Mouse (Mus musculus): Measurements from ENCODE around the gene Psmd13.

- peak; percentile 87 for TF ChIP-seq CTCF (IDR thresholded peaks at IDR 0.05; ENCODE audit: low read depth)
- TF ChIP-seq EP300 (IDR thresholded peaks at IDR 0.05; ENCODE audit: low read depth): no peak
Measured at GRCm38 (mm10) chr7:140908634-140909107, 26.9 kb downstream of the Psmd13 start.

Measured in liver, postnatal 0 days (tissue).